Comparison of ENCODE assay signal across 10 mouse cellular contexts in the genomic region with DNA sequence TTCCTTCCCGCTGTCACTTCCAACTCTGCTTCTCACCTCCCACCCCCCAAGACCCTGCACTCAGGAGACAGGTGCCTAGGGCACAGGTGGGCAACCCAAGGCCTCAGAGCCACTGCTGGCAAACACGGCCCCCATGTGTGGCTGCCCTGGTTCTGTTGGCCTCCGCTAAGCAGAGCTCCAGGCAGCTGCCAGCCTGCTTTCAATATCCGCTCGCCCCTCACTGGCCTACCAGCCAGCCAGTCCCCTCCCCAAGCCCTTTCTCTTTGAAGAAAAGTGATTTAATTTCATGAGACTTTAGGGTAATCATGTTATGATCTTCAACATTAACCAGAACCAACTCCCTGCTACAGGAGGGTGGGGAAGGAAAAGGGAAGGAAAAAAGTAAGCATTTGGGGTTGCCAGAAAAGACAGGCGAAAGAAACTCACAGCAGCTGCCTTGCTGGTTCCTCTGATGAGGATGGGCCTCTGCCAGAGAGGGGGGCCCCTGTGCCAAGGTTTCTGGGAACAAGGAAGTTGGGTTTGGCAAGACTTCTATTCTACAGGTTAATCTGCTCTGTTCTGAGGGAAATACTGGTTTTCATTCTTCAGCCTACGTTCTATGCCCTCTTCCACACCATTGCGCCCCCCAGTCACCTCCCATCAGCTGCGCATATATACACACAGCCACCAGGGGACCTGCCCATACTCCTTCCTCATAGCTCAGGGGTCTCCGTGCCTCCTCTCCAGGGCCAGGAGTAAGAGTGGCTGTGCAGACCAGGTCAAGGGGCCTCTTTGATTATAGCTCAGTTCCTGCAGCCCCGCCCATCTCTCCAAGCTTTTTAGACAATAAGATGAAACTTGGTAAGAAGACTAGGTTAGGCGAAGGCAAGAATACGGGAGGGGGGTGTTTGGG. TPM values are rescaled to one million over a fixed set of nuclear protein-coding genes. Genes with fewer than 3 reads are reported as not detected.
DNase-seq lines count a peak whose midpoint lies in the region; ATAC-seq and TF ChIP-seq lines count a peak whose summit lies in the region.
"Had no signal": no experiment of that assay in that cellular context is flagged by ENCODE, and none has a peak within 500 bp of the region (broad histone marks: within the 10 kb centered on the region; RNA-seq: fewer than 3 reads in every experiment).

No protein-coding gene starts in this region.

- WGBS in kidney, embryonic 16.5 days: 81% methylated on average over 13 of the region's 13 CpGs
- 64% methylated on average over 13 of the region's 13 CpGs for WGBS in forebrain, embryonic 15.5 days
- 71% methylated on average over 13 of the region's 13 CpGs for WGBS in hindbrain, embryonic 15.5 days
- 69% methylated on average over 13 of the region's 13 CpGs for WGBS in midbrain, postnatal 0 days

- no peak for ATAC-seq in kidney, embryonic 16.5 days (ENCODE audit: low FRiP score, low TSS enrichment)
- 0 out of 2 replicates have a peak, but pooled peaks have one; percentile 51 for ATAC-seq in forebrain, embryonic 15.5 days (replicated peaks)
- no peak for ATAC-seq in hindbrain, embryonic 15.5 days (ENCODE audit: low FRiP score, low read depth)
- no peak for ATAC-seq in midbrain, postnatal 0 days (ENCODE audit: low FRiP score)
- no peak for ATAC-seq in megakaryocyte progenitor cell, adult 5-6 weeks (replicated peaks; ENCODE audit: poor library complexity)

- H3K27ac ChIP-seq in kidney, embryonic 16.5 days (ENCODE audit: low read length): no peak overlapping the region
- H3K27ac ChIP-seq in forebrain, embryonic 15.5 days (replicated peaks): peak overlapping the region; percentile 53
- H3K27ac ChIP-seq in hindbrain, embryonic 15.5 days (replicated peaks): peak overlapping the region; percentile 50; the same call in 1 of the 2 replicates
- H3K27ac ChIP-seq in midbrain, postnatal 0 days (ENCODE audit: low read depth, low read length): no peak overlapping the region

- peak; percentile 29 for DNase-seq in kidney, postnatal 10 days
- DNase-seq in R1 (ENCODE audit: low read depth, low spot score): peak; percentile 19
- peak; percentile 67 for DNase-seq in midbrain, postnatal 0 days (ENCODE audit: low spot score)
- no peak for DNase-seq in spleen, postnatal 4 days (ENCODE audit: low spot score in 2 of 2)

- no peaks in the 10 kb centered on the region for H3K27me3 ChIP-seq in kidney, embryonic 16.5 days (ENCODE audit: insufficient read depth, low read length)
- H3K27me3 ChIP-seq in forebrain, embryonic 15.5 days: no peaks in the 10 kb centered on the region
- no peaks in the 10 kb centered on the region for H3K27me3 ChIP-seq in hindbrain, embryonic 15.5 days
- H3K27me3 ChIP-seq in midbrain, postnatal 0 days (ENCODE audit: insufficient read depth, low read length): no peaks in the 10 kb centered on the region
- H3K27me3 ChIP-seq: Patski had no signal

- no peak overlapping the region for H3K4me3 ChIP-seq in kidney, embryonic 16.5 days (ENCODE audit: low read length)
- no peak overlapping the region for H3K4me3 ChIP-seq in forebrain, embryonic 15.5 days
- no peak overlapping the region for H3K4me3 ChIP-seq in hindbrain, embryonic 15.5 days
- H3K4me3 ChIP-seq in midbrain, postnatal 0 days (ENCODE audit: low read depth, low read length): no peak overlapping the region
- H3K4me3 ChIP-seq: megakaryocyte, embryonic 14.5 days had no signal

- H3K36me3 ChIP-seq in kidney, embryonic 16.5 days (ENCODE audit: insufficient read depth, low read length): no peaks in the 10 kb centered on the region
- H3K36me3 ChIP-seq in forebrain, embryonic 15.5 days: no peaks in the 10 kb centered on the region
- H3K36me3 ChIP-seq in hindbrain, embryonic 15.5 days: no peaks in the 10 kb centered on the region
- H3K36me3 ChIP-seq in midbrain, postnatal 0 days (ENCODE audit: insufficient read depth, low read length): no peaks in the 10 kb centered on the region

- peak; percentile 32 for TF ChIP-seq CTCF in midbrain, postnatal 0 days (IDR thresholded peaks at IDR 0.05)

- H3K9ac ChIP-seq in kidney, embryonic 16.5 days (replicated peaks; ENCODE audit: low read length): no peak overlapping the region
- no peak overlapping the region for H3K9ac ChIP-seq in forebrain, embryonic 15.5 days (replicated peaks)
- no peak overlapping the region for H3K9ac ChIP-seq in hindbrain, embryonic 15.5 days
- H3K9ac ChIP-seq in midbrain, postnatal 0 days (replicated peaks; ENCODE audit: low read length, poor library complexity, severe bottlenecking): no peak overlapping the region

- H3K4me1 ChIP-seq in kidney, embryonic 16.5 days (ENCODE audit: insufficient read depth, low read length): peaks cover 3% of the 10 kb centered on the region; the same call in 1 of the 2 replicates
- peaks cover 19% of the 10 kb centered on the region for H3K4me1 ChIP-seq in forebrain, embryonic 15.5 days
- H3K4me1 ChIP-seq in hindbrain, embryonic 15.5 days (replicated peaks): peaks cover 18% of the 10 kb centered on the region
- H3K4me1 ChIP-seq in midbrain, postnatal 0 days (ENCODE audit: insufficient read depth, low read length): peaks cover 2% of the 10 kb centered on the region; the same call in 1 of the 2 replicates

- H3K4me2 ChIP-seq in kidney, embryonic 16.5 days (replicated peaks; ENCODE audit: low read depth, low read length): no peak overlapping the region
- H3K4me2 ChIP-seq in forebrain, embryonic 15.5 days (replicated peaks): no peak overlapping the region
- H3K4me2 ChIP-seq in hindbrain, embryonic 15.5 days: no peak overlapping the region
- H3K4me2 ChIP-seq in midbrain, postnatal 0 days (ENCODE audit: low read depth, low read length, poor library complexity, severe bottlenecking): no peak overlapping the region

- no peaks in the 10 kb centered on the region for H3K9me3 ChIP-seq in kidney, embryonic 16.5 days (ENCODE audit: low read length)
- H3K9me3 ChIP-seq in forebrain, embryonic 15.5 days: no peaks in the 10 kb centered on the region
- H3K9me3 ChIP-seq in hindbrain, embryonic 15.5 days: no peaks in the 10 kb centered on the region
- H3K9me3 ChIP-seq in midbrain, postnatal 0 days (ENCODE audit: low read length): no peaks in the 10 kb centered on the region
- H3K9me3 ChIP-seq: megakaryocyte, embryonic 14.5 days had no signal

RNA-seq across cellular contexts. Expression of a gene that starts 59.3 kb away (rescaled TPM):
- 13.6 and 15.4 TPM in 2 replicates for polyA plus RNA-seq in kidney, embryonic 16.5 days (2015; fragmentation: Nextera tagmentation; extraction: Ambion mirVana)
- 6.7 and 8.1 TPM in 2 replicates for polyA plus RNA-seq in forebrain, embryonic 15.5 days (2015; fragmentation: Nextera tagmentation; extraction: Ambion mirVana)
- 22.0 and 24.8 TPM in 2 replicates for polyA plus RNA-seq in hindbrain, embryonic 15.5 days (2015; fragmentation: Nextera tagmentation; extraction: Ambion mirVana)
- total RNA-seq in midbrain, postnatal 0 days (2014; rRNA removed): 66.4 and 69.1 TPM in 2 replicates
- polyA plus RNA-seq in midbrain, postnatal 0 days (2015; fragmentation: Nextera tagmentation; extraction: Ambion mirVana): 9.6 and 9.7 TPM in 2 replicates
- total RNA-seq in megakaryocyte progenitor cell, adult 5-6 weeks (2015): not detected in 2 replicates
- total RNA-seq in megakaryocyte progenitor cell, adult 5-6 weeks (2017): not detected in 2 replicates

Comparison
In these comparisons a context has a peak if more than half of its experiments do, and no peak if none do; other contexts are left out.
1. DNase-seq: peak in kidney, postnatal 10 days (single experiment), R1 (single experiment) and midbrain, postnatal 0 days (single experiment); none in spleen, postnatal 4 days (0 of 2).
2. H3K27ac ChIP-seq: peak in forebrain, embryonic 15.5 days (single experiment) and hindbrain, embryonic 15.5 days (single experiment); none in kidney, embryonic 16.5 days (single experiment) and midbrain, postnatal 0 days (single experiment).